Mouse (Mus musculus) lung, postnatal 4 days (tissue): ENCODE results near the gene Neurl4.

Source experiments
- DNase-seq, 2 experiments: peaks; one replicate each; pipeline ENCODE4 v3.0.0; 2021

Gene Neurl4

GRCm38 (mm10) chr11:69961841-69962240 is 61.0 kb downstream of the Neurl4 start:
- DNase-seq, result no peak
